Mouse (Mus musculus): Measurements from ENCODE around the gene Il15ra. TPM values are rescaled to one million over a fixed set of nuclear protein-coding genes. Genes with fewer than 3 reads are reported as not detected.

Il15ra gene
- polyA plus RNA-seq, 1 experiment from 2014 or later: 2.5 TPM

- H3K9ac ChIP-seq (ENCODE audit: low read length): no peak overlapping the region
- no peaks in the 10 kb centered on the region for H3K9me3 ChIP-seq (ENCODE audit: control insufficient read depth, low read length)
- DNase-seq (ENCODE audit: low spot score): no peak
- no peak overlapping the region for H3K27ac ChIP-seq (replicated peaks)
- H3K4me1 ChIP-seq (replicated peaks; ENCODE audit: control insufficient read depth, insufficient read depth): no peaks in the 10 kb centered on the region
- no peak overlapping the region for H3K4me3 ChIP-seq (ENCODE audit: low read depth, low read length)
- H3K4me2 ChIP-seq (replicated peaks; ENCODE audit: low read depth): no peak overlapping the region
- H3K27me3 ChIP-seq (ENCODE audit: control insufficient read depth, insufficient read depth, low read length): no peaks in the 10 kb centered on the region
- WGBS: 64% methylated on average over 4 of the region's 4 CpGs
- TF ChIP-seq EP300 (optimal IDR thresholded peaks at IDR 0.05) (no peak), CTCF (IDR thresholded peaks at IDR 0.05; ENCODE audit: low read depth) (no peak)
- ATAC-seq (ENCODE audit: low FRiP score, low TSS enrichment): no peak
- no peaks in the 10 kb centered on the region for H3K36me3 ChIP-seq (ENCODE audit: control insufficient read depth, insufficient read depth, low read length)
Measured at GRCm38 (mm10) chr2:11682712-11683111, 22.4 kb upstream of the Il15ra start.

GRCm38 (mm10) chr2:11686512-11686911 is 18.6 kb upstream of the Il15ra start:
- Histone ChIP-seq H3K4me3 (ENCODE audit: low read depth, low read length) (no peak overlapping the region), H3K27ac (replicated peaks) (no peak overlapping the region), H3K9me3 (ENCODE audit: control insufficient read depth, low read length) (no peaks in the 10 kb centered on the region), H3K4me1 (replicated peaks; ENCODE audit: control insufficient read depth, insufficient read depth) (no peaks in the 10 kb centered on the region), H3K36me3 (ENCODE audit: control insufficient read depth, insufficient read depth, low read length) (no peaks in the 10 kb centered on the region), H3K4me2 (replicated peaks; ENCODE audit: low read depth) (no peak overlapping the region), H3K27me3 (ENCODE audit: control insufficient read depth, insufficient read depth, low read length) (no peaks in the 10 kb centered on the region), H3K9ac (ENCODE audit: low read length) (no peak overlapping the region)
- no peak for ATAC-seq (ENCODE audit: low FRiP score, low TSS enrichment)
- TF ChIP-seq CTCF (IDR thresholded peaks at IDR 0.05; ENCODE audit: low read depth): no peak
- TF ChIP-seq EP300 (optimal IDR thresholded peaks at IDR 0.05): no peak
- WGBS: 67% methylated on average over 4 of the region's 4 CpGs
- DNase-seq (ENCODE audit: low spot score): no peak

GRCm38 (mm10) chr2:11687436-11687835 is 17.7 kb upstream of the Il15ra start:
- no peak overlapping the region for H3K4me3 ChIP-seq (ENCODE audit: low read depth, low read length)
- no peaks in the 10 kb centered on the region for H3K36me3 ChIP-seq (ENCODE audit: control insufficient read depth, insufficient read depth, low read length)
- H3K4me1 ChIP-seq (replicated peaks; ENCODE audit: control insufficient read depth, insufficient read depth): no peaks in the 10 kb centered on the region
- ATAC-seq (ENCODE audit: low FRiP score, low TSS enrichment) (no peak), DNase-seq (ENCODE audit: low spot score) (no peak)
- no peaks in the 10 kb centered on the region for H3K27me3 ChIP-seq (ENCODE audit: control insufficient read depth, insufficient read depth, low read length)
- TF ChIP-seq EP300 (optimal IDR thresholded peaks at IDR 0.05): no peak
- TF ChIP-seq CTCF (IDR thresholded peaks at IDR 0.05; ENCODE audit: low read depth): peak; percentile 67
- H3K4me2 ChIP-seq (replicated peaks; ENCODE audit: low read depth): no peak overlapping the region
- H3K9ac ChIP-seq (ENCODE audit: low read length): no peak overlapping the region
- no peaks in the 10 kb centered on the region for H3K9me3 ChIP-seq (ENCODE audit: control insufficient read depth, low read length)
- WGBS: 7% methylated on average over 3 of the region's 3 CpGs
- H3K27ac ChIP-seq (replicated peaks): no peak overlapping the region

- 63% methylated on average over 8 of the region's 8 CpGs for WGBS
- H3K4me1 ChIP-seq (replicated peaks; ENCODE audit: control insufficient read depth, insufficient read depth): no peaks in the 10 kb centered on the region
- no peaks in the 10 kb centered on the region for H3K36me3 ChIP-seq (ENCODE audit: control insufficient read depth, insufficient read depth, low read length)
- no peak for TF ChIP-seq EP300 (optimal IDR thresholded peaks at IDR 0.05)
- TF ChIP-seq CTCF (IDR thresholded peaks at IDR 0.05; ENCODE audit: low read depth): no peak
- DNase-seq (ENCODE audit: low spot score) (no peak), ATAC-seq (ENCODE audit: low FRiP score, low TSS enrichment) (no peak)
- H3K4me3 ChIP-seq (ENCODE audit: low read depth, low read length): no peak overlapping the region
- H3K4me2 ChIP-seq (replicated peaks; ENCODE audit: low read depth): no peak overlapping the region
- H3K9me3 ChIP-seq (ENCODE audit: control insufficient read depth, low read length): no peaks in the 10 kb centered on the region
- H3K27ac ChIP-seq (replicated peaks): no peak overlapping the region
- no peak overlapping the region for H3K9ac ChIP-seq (ENCODE audit: low read length)
- no peaks in the 10 kb centered on the region for H3K27me3 ChIP-seq (ENCODE audit: control insufficient read depth, insufficient read depth, low read length)
Measured at GRCm38 (mm10) chr2:11690201-11690890, 14.7 kb upstream of the Il15ra start.

- Histone ChIP-seq H3K4me1 (replicated peaks; ENCODE audit: control insufficient read depth, insufficient read depth) (no peaks in the 10 kb centered on the region), H3K4me3 (ENCODE audit: low read depth, low read length) (no peak overlapping the region), H3K27me3 (ENCODE audit: control insufficient read depth, insufficient read depth, low read length) (no peaks in the 10 kb centered on the region), H3K9ac (ENCODE audit: low read length) (no peak overlapping the region), H3K4me2 (replicated peaks; ENCODE audit: low read depth) (no peak overlapping the region), H3K36me3 (ENCODE audit: control insufficient read depth, insufficient read depth, low read length) (no peaks in the 10 kb centered on the region), H3K27ac (replicated peaks) (no peak overlapping the region), H3K9me3 (ENCODE audit: control insufficient read depth, low read length) (no peaks in the 10 kb centered on the region)
- no peak for DNase-seq (ENCODE audit: low spot score)
- no peak for ATAC-seq (ENCODE audit: low FRiP score, low TSS enrichment)
- WGBS: 88% methylated on average over 4 of the region's 4 CpGs
- TF ChIP-seq CTCF (IDR thresholded peaks at IDR 0.05; ENCODE audit: low read depth): no peak
- TF ChIP-seq EP300 (optimal IDR thresholded peaks at IDR 0.05): no peak
Measured at GRCm38 (mm10) chr2:11693352-11693751, 11.7 kb upstream of the Il15ra start.

- ATAC-seq (ENCODE audit: low FRiP score, low TSS enrichment): no peak
- H3K9ac ChIP-seq (ENCODE audit: low read length): no peak overlapping the region
- TF ChIP-seq EP300 (optimal IDR thresholded peaks at IDR 0.05) (no peak), CTCF (IDR thresholded peaks at IDR 0.05; ENCODE audit: low read depth) (no peak)
- H3K4me1 ChIP-seq (replicated peaks; ENCODE audit: control insufficient read depth, insufficient read depth): no peaks in the 10 kb centered on the region
- no peaks in the 10 kb centered on the region for H3K27me3 ChIP-seq (ENCODE audit: control insufficient read depth, insufficient read depth, low read length)
- H3K9me3 ChIP-seq (ENCODE audit: control insufficient read depth, low read length): no peaks in the 10 kb centered on the region
- H3K27ac ChIP-seq (replicated peaks): no peak overlapping the region
- 82% methylated on average over 2 of the region's 2 CpGs for WGBS
- DNase-seq (ENCODE audit: low spot score): no peak
- no peaks in the 10 kb centered on the region for H3K36me3 ChIP-seq (ENCODE audit: control insufficient read depth, insufficient read depth, low read length)
- no peak overlapping the region for H3K4me2 ChIP-seq (replicated peaks; ENCODE audit: low read depth)
- no peak overlapping the region for H3K4me3 ChIP-seq (ENCODE audit: low read depth, low read length)
Measured at GRCm38 (mm10) chr2:11694104-11694503, 11.0 kb upstream of the Il15ra start.
